Mouse (Mus musculus): ENCODE results near the gene 2610507B11Rik.

Gene 2610507B11Rik

GRCm38 (mm10) chr11:78289146-78289763 lies 27.7 kb downstream of the 2610507B11Rik start:
- DNase-seq (ENCODE audit: low spot score): no peak

DNA sequence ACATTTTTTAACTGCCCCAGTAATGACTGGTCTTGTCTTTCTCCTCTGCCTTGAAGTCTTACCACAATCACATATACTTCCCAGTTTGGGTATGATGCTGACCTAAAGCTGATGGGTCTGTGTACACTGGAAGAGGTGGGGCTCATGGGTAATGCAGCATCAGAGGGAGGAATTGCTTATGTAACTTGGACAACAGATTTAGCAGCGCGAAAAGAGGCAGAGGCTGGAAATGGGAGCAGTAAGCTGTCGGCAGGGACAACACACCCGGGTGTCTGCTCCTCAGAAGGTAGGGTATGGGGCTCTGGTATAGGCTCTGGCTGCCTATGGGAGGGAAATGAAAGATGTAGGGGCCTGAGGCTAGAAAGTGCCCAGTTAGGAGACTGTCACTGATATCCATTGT lies 29.1 kb downstream of the 2610507B11Rik start, which contains the start of gene BC030499:
Gene BC030499, plus strand, starts transcription at position 188 of the 400 bp plus-strand sequence.
- DNase-seq (ENCODE audit: low spot score): no peak

- no peak for DNase-seq (ENCODE audit: low spot score)
Measured at GRCm38 (mm10) chr11:78294585-78294984, 33.0 kb downstream of the 2610507B11Rik start.

- DNase-seq (ENCODE audit: low spot score): no peak
Measured at GRCm38 (mm10) chr11:78300917-78301316, 39.4 kb downstream of the 2610507B11Rik start.

- DNase-seq (ENCODE audit: low spot score): peak; percentile 92
Measured at GRCm38 (mm10) chr11:78301357-78302084, 40.0 kb downstream of the 2610507B11Rik start, which contains the start of gene Spag5. TSS of gene Spag5 (plus strand) at chr11:78301529.

- DNase-seq (ENCODE audit: low spot score): no peak
Measured at GRCm38 (mm10) chr11:78305272-78305671, 43.7 kb downstream of the 2610507B11Rik start.

GRCm38 (mm10) chr11:78310861-78311511 lies 49.4 kb downstream of the 2610507B11Rik start:
- no peak for DNase-seq (ENCODE audit: low spot score)

- DNase-seq (ENCODE audit: low spot score): no peak
Measured at GRCm38 (mm10) chr11:78313662-78314061, 52.1 kb downstream of the 2610507B11Rik start.

DNA sequence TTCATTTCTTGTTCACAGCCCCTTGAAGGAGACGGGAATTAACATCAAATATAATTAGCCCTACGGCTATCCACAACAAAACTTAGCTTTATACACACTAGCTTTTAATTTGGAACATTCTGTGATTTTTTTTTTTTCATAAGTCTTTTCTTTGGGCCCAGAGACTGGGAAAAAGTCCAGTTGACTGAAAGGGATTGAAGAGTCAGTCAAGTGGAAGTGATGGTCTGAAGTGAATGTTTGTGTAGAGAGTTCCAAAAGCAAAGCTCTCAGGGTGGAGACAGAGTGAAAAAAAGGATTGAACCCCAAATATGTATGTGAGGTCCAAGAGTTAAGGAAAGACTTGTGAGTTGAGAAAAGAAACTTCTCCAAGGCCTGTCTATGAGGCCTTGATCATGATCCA lies 56.9 kb downstream of the 2610507B11Rik start:
- no peak for DNase-seq (ENCODE audit: low spot score)

DNA sequence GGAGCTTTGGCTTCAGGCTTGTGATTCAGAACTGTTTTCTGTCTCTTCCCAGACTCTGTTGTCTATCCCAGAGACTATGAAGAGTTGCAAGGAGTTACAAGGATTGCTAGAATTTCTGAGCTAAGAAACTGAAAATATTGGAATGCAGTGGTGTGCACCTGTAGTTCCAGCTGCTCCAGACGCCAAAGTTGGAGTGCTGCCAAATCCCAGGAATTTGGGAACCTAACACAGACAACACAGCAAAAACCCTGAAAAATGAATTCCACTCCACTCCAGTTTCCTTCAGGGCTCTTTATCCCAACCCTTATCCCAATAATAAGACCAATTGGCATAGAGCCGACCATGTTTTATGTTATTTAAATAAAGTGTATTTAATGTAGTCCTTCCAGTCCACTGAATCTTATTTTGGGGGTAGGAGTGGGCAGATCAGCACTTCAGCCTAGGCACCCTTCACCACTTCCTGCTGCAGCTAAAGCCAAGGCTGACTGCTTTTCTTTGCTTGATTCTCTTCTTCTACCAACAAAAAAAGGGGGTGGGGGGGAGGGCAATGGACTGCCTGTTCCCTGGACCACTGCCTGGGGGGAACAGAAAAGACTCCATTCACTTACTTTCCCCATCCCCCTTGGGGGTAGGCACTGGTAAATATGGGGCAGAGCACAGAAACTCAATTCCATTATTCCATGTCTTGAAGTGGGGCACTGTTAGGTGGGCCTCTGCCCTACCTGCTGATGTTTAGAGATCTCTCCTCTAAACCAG lies 60.7 kb downstream of the 2610507B11Rik start:
- DNase-seq (ENCODE audit: low spot score): no peak

- peak; percentile 85 for DNase-seq (ENCODE audit: low spot score)
Measured at GRCm38 (mm10) chr11:78322860-78323259, 61.3 kb downstream of the 2610507B11Rik start, which contains the start of gene Aldoc. TSS of gene Aldoc (plus strand) at chr11:78322968.

DNA sequence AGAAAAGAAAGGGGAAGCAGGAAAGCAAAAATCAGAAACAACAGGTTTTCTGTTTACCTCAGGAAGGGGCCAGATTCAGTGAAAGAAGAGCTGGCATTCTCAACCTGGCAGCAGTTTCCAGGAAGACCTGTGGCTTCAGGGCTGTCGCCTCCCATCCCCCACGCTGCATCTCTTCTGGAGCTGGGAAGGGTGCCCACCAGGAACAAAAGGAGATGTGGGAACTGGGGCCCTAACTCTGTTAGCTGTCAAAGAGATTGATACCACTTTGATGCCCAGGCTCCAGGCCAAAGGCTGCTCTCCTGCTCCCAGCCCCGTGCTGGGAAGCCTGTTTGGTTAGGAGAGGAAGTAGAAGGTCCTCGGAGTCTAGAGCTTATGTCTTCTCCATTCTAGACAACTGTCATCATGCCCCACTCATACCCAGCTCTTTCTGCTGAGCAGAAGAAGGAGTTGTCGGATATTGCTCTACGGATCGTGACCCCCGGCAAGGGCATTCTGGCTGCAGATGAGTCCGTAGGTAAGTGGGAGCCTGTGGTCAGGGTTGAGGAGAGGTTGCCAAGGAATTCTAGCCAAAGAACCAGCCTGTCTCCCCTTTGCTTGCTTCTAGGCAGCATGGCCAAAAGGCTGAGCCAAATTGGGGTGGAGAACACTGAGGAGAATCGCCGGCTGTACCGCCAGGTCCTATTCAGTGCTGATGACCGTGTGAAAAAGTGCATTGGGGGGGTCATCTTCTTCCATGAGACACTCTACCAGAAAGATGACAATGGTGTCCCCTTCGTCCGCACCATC lies 62.6 kb downstream of the 2610507B11Rik start:
- no peak for DNase-seq (ENCODE audit: low spot score)

DNA sequence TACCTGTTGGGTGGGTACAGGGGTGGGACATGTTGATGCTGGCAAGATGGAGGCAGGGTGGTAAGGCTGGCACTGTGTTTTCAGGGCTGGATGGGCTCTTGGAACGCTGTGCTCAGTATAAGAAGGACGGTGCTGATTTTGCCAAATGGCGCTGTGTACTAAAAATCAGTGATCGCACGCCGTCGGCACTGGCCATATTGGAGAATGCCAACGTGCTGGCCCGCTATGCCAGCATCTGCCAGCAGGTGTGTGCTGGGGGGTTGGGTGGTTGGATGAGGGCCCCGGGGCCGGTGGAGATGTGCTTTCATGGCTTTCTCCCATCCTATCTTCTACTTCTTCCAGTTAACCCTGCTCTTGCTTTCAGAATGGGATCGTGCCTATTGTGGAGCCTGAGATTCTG lies 63.4 kb downstream of the 2610507B11Rik start:
- no peak for DNase-seq (ENCODE audit: low spot score)

- no peak for DNase-seq (ENCODE audit: low spot score)
Measured at GRCm38 (mm10) chr11:78327215-78327614, 65.7 kb downstream of the 2610507B11Rik start.

- DNase-seq (ENCODE audit: low spot score): peak; percentile 98
Measured at GRCm38 (mm10) chr11:78327634-78328511, 66.3 kb downstream of the 2610507B11Rik start, which contains the start of gene Pigs. TSS of gene Pigs (plus strand) at chr11:78328415.

- no peak for DNase-seq (ENCODE audit: low spot score)
Measured at GRCm38 (mm10) chr11:78328512-78329056, 67.0 kb downstream of the 2610507B11Rik start.

GRCm38 (mm10) chr11:78332676-78333075 lies 71.1 kb downstream of the 2610507B11Rik start:
- no peak for DNase-seq (ENCODE audit: low spot score)

DNA sequence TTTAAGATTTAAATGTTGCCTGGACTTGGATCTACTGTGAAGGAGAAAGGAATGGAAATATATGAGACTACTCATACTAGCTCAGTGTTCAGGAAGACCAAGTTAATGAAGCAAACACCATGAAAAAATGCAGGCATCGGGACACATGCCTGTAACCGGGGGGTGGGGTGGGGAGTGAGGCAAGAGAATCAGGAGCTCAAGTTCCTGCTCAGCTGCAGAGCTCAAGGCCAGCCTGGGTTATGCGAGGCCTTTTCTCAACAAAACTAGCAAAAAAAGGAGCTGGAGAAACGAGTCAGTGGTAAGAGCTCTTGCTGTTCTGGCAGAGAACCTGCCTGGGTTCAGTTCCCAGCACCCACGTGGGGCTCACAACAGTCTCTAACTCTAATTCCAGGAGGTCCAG lies 72.4 kb downstream of the 2610507B11Rik start:
- no peak for DNase-seq (ENCODE audit: low spot score)

GRCm38 (mm10) chr11:78337040-78337439 lies 75.5 kb downstream of the 2610507B11Rik start:
- DNase-seq (ENCODE audit: low spot score): no peak
